Mouse (Mus musculus) stomach, embryonic 16.5 days (tissue): ENCODE measurements at regions not wholly inside any gene's neighbourhood (a gene's known extent, or its start where the extent isn't known, plus 50 kb on each side); places are given as distances from the start of the nearest gene placed in this dataset.

Source experiments
- ATAC-seq: fragments of 200-750 bp; cut with Nextera tagmentation; 2 replicates; pipeline ENCODE4 v1.8.0; 2017; ENCODE audit warnings: moderate number of reproducible peaks, moderate TSS enrichment; ENCODE audit not compliant: insufficient read depth, low FRiP score
- H3K27ac ChIP-seq: fragments of 300-500 bp; sonication (generic); 2 replicates; pipeline ENCODE4 v1.5.1; 2014; ENCODE audit warnings: low read length
- H3K27me3 ChIP-seq: fragments of 300-500 bp; sonication (generic); 2 replicates; pipeline ENCODE4 v1.6.1; 2014; ENCODE audit warnings: low read length, control low read depth, mixed read lengths; ENCODE audit not compliant: control insufficient read depth, insufficient read depth
- H3K36me3 ChIP-seq: fragments of 300-500 bp; sonication (generic); 2 replicates; pipeline ENCODE4 v1.6.1; 2014; ENCODE audit warnings: low read length; ENCODE audit not compliant: control insufficient read depth, insufficient read depth
- H3K4me1 ChIP-seq: fragments of 300-500 bp; sonication (generic); 2 replicates; pipeline ENCODE4 v1.6.1; 2014; ENCODE audit warnings: low read length, control low read depth, mixed read lengths; ENCODE audit not compliant: control insufficient read depth, insufficient read depth
- H3K4me2 ChIP-seq: fragments of 300-500 bp; sonication (generic); 2 replicates; pipeline ENCODE4 v1.6.1; 2014; ENCODE audit warnings: low read depth, low read length, mixed read lengths
- H3K4me3 ChIP-seq: fragments of 300-500 bp; sonication (generic); replicated peaks from 2 replicates; pipeline ENCODE4 v1.5.1; 2014; ENCODE audit warnings: mild to moderate bottlenecking, low read length
- H3K9ac ChIP-seq: fragments of 300-500 bp; sonication (generic); 2 replicates; pipeline ENCODE4 v1.6.1; 2014; ENCODE audit warnings: low read length
- H3K9me3 ChIP-seq: fragments of 300-500 bp; sonication (generic); replicated peaks from 2 replicates; pipeline ENCODE4 v1.6.1; 2016; ENCODE audit warnings: low read length, control low read depth; ENCODE audit not compliant: control insufficient read depth
- WGBS: fragments of 180-500 bp; shearing (Covaris S2); extraction: QIAGEN DNeasy Blood & Tissue Kit; methylation state at CpG from one replicate; pipeline ENCODE4 v1.1.7; 2014; 5-methylcytosine and 5-hydroxymethylcytosine counted together

DNA sequence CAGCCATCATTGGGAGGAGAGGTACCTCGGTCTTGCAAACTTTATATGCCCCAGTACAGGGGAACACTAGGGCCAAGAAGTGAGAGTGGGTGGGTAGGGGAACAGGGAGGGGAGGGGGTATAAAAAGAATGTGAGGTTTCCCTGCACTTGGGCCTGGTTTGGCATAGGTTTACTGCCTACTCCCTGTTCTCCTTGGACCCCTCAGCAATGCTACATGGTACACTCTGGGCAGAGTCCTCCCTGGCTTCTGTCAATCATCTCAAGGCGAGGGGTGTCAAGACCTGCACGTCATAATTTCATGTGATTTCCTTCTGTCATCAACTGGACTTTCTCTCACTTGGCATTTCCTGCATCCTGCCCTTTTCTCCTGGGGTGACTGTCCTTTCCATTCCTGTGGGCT lies 330.9 kb downstream of the Mllt3 start:
- no peak overlapping the region for H3K27ac ChIP-seq
- 73% methylated on average over 3 of the region's 3 CpGs for WGBS

GRCm38 (mm10) chr4:87701024-87701423 lies 332.1 kb downstream of the Mllt3 start:
- no peaks in the 10 kb centered on the region for H3K36me3 ChIP-seq
- H3K27ac ChIP-seq, result no peak overlapping the region
- no peak overlapping the region for H3K4me2 ChIP-seq
- no peak overlapping the region for H3K4me3 ChIP-seq
- no peaks in the 10 kb centered on the region for H3K4me1 ChIP-seq
- no peaks in the 10 kb centered on the region for H3K9me3 ChIP-seq
- no peak for ATAC-seq
- WGBS, result 71% methylated on average over 4 of the region's 4 CpGs
- no peaks in the 10 kb centered on the region for H3K27me3 ChIP-seq
- no peak overlapping the region for H3K9ac ChIP-seq

More for the DNA sequence above, 330.9 kb downstream of the Mllt3 start:
- Histone ChIP-seq H3K9me3 (no peaks in the 10 kb centered on the region), H3K9ac (no peak overlapping the region), H3K4me1 (no peaks in the 10 kb centered on the region), H3K4me3 (no peak overlapping the region), H3K27me3 (no peaks in the 10 kb centered on the region), H3K36me3 (no peaks in the 10 kb centered on the region), H3K4me2 (no peak overlapping the region)
- no peak for ATAC-seq

DNA sequence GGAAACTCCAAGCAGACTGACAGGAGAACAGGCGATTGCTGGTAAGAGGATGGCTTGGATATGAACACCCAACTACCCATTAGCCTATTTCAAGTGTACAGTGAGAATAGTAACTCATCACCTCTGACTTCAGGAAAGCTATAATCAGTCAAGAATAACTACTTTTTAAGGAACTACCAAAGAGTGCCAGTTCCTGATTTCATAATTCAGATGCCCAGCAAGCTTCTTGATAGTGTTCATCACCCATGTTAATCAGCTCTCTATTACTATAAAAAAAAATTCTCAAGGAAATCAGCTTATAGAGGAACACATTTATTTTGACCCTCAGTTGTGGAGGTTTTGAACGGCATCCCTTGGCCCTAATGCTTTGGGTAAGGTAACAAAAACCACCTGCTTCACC lies 332.7 kb downstream of the Mllt3 start:
- 68% methylated on average over 2 of the region's 2 CpGs for WGBS

DNA sequence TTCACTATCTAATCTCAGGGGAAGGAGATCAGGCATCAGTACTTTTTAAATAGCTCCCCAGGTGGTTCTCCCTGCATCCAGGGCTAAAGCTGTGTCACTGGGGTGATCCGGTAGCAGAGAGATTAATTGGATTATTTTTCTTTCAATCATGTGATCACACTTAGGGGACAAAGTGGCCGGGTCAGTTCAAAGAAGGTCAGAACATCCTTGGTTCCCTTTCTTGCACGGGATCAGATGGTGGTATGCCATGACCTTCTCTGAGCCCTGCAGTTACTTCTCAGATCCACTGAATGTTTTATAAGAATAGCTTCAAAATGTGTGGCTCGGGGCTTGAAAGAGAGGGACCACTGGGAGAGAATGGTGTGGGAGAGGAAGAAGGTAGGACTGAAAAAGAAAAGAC lies 333.6 kb downstream of the Mllt3 start:
- no peak overlapping the region for H3K4me2 ChIP-seq
- no peaks in the 10 kb centered on the region for H3K27me3 ChIP-seq
- no peak overlapping the region for H3K27ac ChIP-seq
- no peak overlapping the region for H3K9ac ChIP-seq
- H3K36me3 ChIP-seq, result no peaks in the 10 kb centered on the region
- H3K9me3 ChIP-seq, result no peaks in the 10 kb centered on the region
- no peak for ATAC-seq
- H3K4me3 ChIP-seq, result no peak overlapping the region
- no peaks in the 10 kb centered on the region for H3K4me1 ChIP-seq
- 50% methylated on average over 4 of the region's 4 CpGs for WGBS

More for the DNA sequence above, 332.7 kb downstream of the Mllt3 start:
- H3K4me1 ChIP-seq, result no peaks in the 10 kb centered on the region
- no peak overlapping the region for H3K4me3 ChIP-seq
- ATAC-seq, result no peak
- no peak overlapping the region for H3K27ac ChIP-seq
- no peaks in the 10 kb centered on the region for H3K27me3 ChIP-seq
- H3K4me2 ChIP-seq, result no peak overlapping the region
- no peak overlapping the region for H3K9ac ChIP-seq
- H3K9me3 ChIP-seq, result no peaks in the 10 kb centered on the region
- H3K36me3 ChIP-seq, result no peaks in the 10 kb centered on the region

DNA sequence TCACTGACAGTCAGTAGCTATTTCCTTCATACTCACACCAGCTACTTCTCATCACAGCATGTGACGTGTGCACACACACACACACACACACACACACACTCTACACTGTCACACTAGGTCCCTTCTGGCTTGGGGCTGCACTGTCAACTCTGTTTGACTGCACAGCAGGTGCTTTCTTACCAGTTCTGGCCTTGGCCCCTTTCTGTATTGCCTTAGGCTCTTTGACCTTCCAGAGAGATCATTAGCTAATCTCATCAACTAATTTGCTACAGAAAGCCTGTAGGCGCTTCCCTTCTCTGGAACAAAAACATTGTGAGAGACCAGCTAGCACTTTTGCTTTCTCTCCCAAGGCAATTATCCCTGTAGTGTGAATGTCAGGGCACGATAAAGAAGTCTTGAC lies 334.4 kb downstream of the Mllt3 start:
- H3K27me3 ChIP-seq, result no peaks in the 10 kb centered on the region
- H3K4me2 ChIP-seq, result no peak overlapping the region
- ATAC-seq, result no peak
- H3K9ac ChIP-seq, result no peak overlapping the region
- H3K36me3 ChIP-seq, result no peaks in the 10 kb centered on the region
- H3K9me3 ChIP-seq, result no peaks in the 10 kb centered on the region
- no peak overlapping the region for H3K4me3 ChIP-seq
- H3K27ac ChIP-seq, result no peak overlapping the region
- no peaks in the 10 kb centered on the region for H3K4me1 ChIP-seq
- 70% methylated on average over 3 of the region's 3 CpGs for WGBS

DNA sequence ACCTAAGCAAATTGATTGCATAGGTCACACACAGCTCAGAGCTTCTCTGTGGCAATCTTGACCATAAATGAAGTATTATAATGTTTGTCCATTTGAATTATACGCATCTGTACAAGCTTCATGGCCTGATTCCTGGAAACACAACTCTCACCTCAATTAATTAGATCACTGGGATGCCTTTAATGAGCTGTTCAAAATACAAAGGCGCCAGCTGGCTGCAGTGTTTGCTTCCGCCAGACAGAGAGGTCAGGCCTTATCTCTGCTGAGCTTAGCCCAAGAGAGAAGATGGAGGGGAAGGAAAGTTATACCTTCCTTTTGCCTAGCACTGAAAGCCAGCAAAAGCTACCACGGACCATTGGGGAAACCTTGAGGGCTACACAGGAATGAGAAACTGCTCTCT lies 336.2 kb downstream of the Mllt3 start:
- ATAC-seq, result no peak
- Histone ChIP-seq H3K4me1 (no peaks in the 10 kb centered on the region), H3K9ac (no peak overlapping the region), H3K36me3 (no peaks in the 10 kb centered on the region), H3K4me3 (no peak overlapping the region), H3K27me3 (no peaks in the 10 kb centered on the region), H3K9me3 (no peaks in the 10 kb centered on the region), H3K4me2 (no peak overlapping the region), H3K27ac (no peak overlapping the region)
- 68% methylated on average over 4 of the region's 4 CpGs for WGBS

- H3K36me3 ChIP-seq, result no peaks in the 10 kb centered on the region
- no peak for ATAC-seq
- no peak overlapping the region for H3K4me2 ChIP-seq
- H3K9me3 ChIP-seq, result no peaks in the 10 kb centered on the region
- no peak overlapping the region for H3K4me3 ChIP-seq
- H3K4me1 ChIP-seq, result no peaks in the 10 kb centered on the region
- no peak overlapping the region for H3K27ac ChIP-seq
- WGBS, result 95% methylated on average over 5 of the region's 5 CpGs
- H3K9ac ChIP-seq, result no peak overlapping the region
- no peaks in the 10 kb centered on the region for H3K27me3 ChIP-seq
Measured at GRCm38 (mm10) chr4:87695811-87696210, 337.4 kb downstream of the Mllt3 start.

- H3K36me3 ChIP-seq, result no peaks in the 10 kb centered on the region
- no peaks in the 10 kb centered on the region for H3K27me3 ChIP-seq
- WGBS, result 86% methylated on average over 2 of the region's 2 CpGs
- no peak overlapping the region for H3K4me3 ChIP-seq
- ATAC-seq, result no peak
- H3K4me2 ChIP-seq, result no peak overlapping the region
- no peaks in the 10 kb centered on the region for H3K4me1 ChIP-seq
- H3K9me3 ChIP-seq, result no peaks in the 10 kb centered on the region
- no peak overlapping the region for H3K9ac ChIP-seq
- H3K27ac ChIP-seq, result no peak overlapping the region
Measured at GRCm38 (mm10) chr4:87692741-87693140, 340.4 kb downstream of the Mllt3 start.

- no peak overlapping the region for H3K27ac ChIP-seq
- no peak overlapping the region for H3K4me3 ChIP-seq
- ATAC-seq, result no peak
- H3K9me3 ChIP-seq, result no peaks in the 10 kb centered on the region
- WGBS, result 49% methylated on average over 1 of the region's 1 CpGs
- H3K4me1 ChIP-seq, result no peaks in the 10 kb centered on the region
- no peak overlapping the region for H3K9ac ChIP-seq
- no peaks in the 10 kb centered on the region for H3K27me3 ChIP-seq
- no peak overlapping the region for H3K4me2 ChIP-seq
- H3K36me3 ChIP-seq, result no peaks in the 10 kb centered on the region
Measured at GRCm38 (mm10) chr4:87684952-87685351, 348.2 kb downstream of the Mllt3 start.

DNA sequence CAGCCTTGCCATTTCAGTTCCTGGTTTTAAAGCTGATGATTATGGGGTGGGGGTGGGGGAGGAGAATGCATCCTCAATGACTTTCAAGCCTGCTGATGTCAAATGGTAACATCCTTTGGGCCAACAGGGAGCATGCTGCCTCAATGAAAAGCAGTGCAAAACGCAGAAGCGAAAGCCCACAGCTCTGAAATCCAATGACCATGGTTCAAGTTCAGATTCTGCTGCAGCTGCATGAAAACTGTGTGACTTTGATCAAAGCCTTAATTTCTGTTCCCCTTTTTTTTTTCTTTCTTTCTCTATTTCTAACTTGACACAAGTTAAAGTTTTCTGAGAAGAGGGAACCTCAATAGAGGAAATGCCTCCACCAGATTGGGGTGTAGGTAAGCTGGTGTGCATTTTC lies 350.4 kb downstream of the Mllt3 start:
- WGBS, result 82% methylated on average over 2 of the region's 2 CpGs
- no peak overlapping the region for H3K27ac ChIP-seq
- no peaks in the 10 kb centered on the region for H3K9me3 ChIP-seq
- H3K4me2 ChIP-seq, result no peak overlapping the region
- H3K27me3 ChIP-seq, result no peaks in the 10 kb centered on the region
- ATAC-seq, result no peak
- H3K36me3 ChIP-seq, result no peaks in the 10 kb centered on the region
- H3K4me3 ChIP-seq, result no peak overlapping the region
- H3K9ac ChIP-seq, result no peak overlapping the region
- no peaks in the 10 kb centered on the region for H3K4me1 ChIP-seq
